Mouse (Mus musculus) megakaryocyte, adult 5-6 weeks (primary cell): Measurements from ENCODE around the gene Pck1. TPM values are rescaled to one million over a fixed set of nuclear protein-coding genes. Genes with fewer than 3 reads are reported as not detected.

Experiments
- ATAC-seq: 2 replicates; pipeline ENCODE4 v1.8.0; 2016; ENCODE audit warnings: mild to moderate bottlenecking, inconsistent platforms; ENCODE audit not compliant: poor library complexity, severe bottlenecking
- total RNA-seq, 2 experiments: library from RNA; stranded (forward) in 1 of 2; stranded (reverse) in 1 of 2; fragments of 153-499, 151-499 nt in 1 of 2; fragments of 221-1000, 200-1000 nt in 1 of 2; gene quantifications; 2 replicates each; pipeline versions ENCODE4 v1.2.3 to v1.2.4; 2015 to 2017

Pck1 gene
- total RNA-seq, 2 experiments from 2014 or later = not detected

GRCm38 (mm10) chr2:173148001-173148400, 4.8 kb upstream of the Pck1 start:
- no peak for ATAC-seq

- ATAC-seq = no peak
These were observed 1.5 kb upstream of the Pck1 start for GRCm38 (mm10) chr2:173151352-173151751.

GRCm38 (mm10) chr2:173151784-173152284, 1.0 kb upstream of the Pck1 start:
- ATAC-seq = no peak

GRCm38 (mm10) chr2:173153266-173153665, 418 bp downstream of the Pck1 start:
- no peak for ATAC-seq

GRCm38 (mm10) chr2:173154513-173154912, 1.7 kb downstream of the Pck1 start:
- ATAC-seq = no peak

GRCm38 (mm10) chr2:173154962-173155361, 2.1 kb downstream of the Pck1 start:
- ATAC-seq = no peak

DNA sequence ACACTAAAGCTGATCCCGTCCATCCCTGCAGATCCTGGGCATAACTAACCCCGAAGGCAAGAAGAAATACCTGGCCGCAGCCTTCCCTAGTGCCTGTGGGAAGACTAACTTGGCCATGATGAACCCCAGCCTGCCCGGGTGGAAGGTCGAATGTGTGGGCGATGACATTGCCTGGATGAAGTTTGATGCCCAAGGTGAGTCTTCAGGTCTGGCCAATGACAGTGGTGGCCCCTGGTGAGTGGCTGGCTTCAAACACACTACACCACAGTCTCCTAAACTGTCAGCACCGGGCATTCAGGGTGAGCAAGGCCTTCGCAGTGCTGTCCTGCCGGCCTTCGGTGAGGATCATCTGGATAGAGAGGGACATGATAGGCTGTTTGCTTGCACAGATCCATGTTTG, 3.1 kb downstream of the Pck1 start:
- ATAC-seq = no peak

GRCm38 (mm10) chr2:173156923-173157322, 4.1 kb downstream of the Pck1 start:
- ATAC-seq = no peak

DNA sequence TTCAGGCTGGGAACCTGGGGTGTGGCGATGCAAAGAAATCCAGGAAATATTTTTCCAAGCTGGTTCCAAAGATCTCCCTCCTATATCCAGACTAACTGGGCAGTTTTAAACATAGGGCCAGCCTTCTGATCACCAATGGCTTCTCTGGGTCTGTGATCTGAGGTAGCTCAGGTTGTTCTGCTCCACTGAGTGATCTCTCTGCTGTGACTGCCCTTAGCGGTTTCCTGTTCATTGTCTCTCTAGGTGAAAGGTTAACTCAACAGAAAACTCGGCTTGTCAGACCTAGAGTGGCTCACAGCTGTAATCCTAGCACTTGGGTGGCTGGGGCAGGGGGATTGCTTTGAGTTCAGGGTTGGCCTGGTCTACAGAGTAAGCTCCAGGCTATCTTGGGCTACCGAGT, 4.5 kb downstream of the Pck1 start:
- ATAC-seq = no peak

DNA sequence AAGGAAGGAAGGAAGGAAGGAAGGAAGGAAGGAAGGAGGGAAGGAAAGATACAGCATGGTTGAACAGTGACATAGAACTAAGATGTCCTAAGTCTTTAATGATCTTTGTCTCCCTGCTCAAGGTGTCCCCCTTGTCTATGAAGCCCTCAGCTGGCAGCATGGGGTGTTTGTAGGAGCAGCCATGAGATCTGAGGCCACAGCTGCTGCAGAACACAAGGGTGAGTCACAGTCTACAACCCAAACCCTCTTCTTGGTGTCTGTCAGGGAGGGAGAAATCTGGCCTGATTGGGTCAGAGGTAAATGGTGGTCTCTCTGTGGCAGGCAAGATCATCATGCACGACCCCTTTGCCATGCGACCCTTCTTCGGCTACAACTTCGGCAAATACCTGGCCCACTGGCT, 5.0 kb downstream of the Pck1 start:
- no peak for ATAC-seq

- ATAC-seq = no peak
These were observed 5.7 kb downstream of the Pck1 start for GRCm38 (mm10) chr2:173158390-173159055.

- peak; percentile 91 for ATAC-seq
These were observed 6.8 kb downstream of the Pck1 start for GRCm38 (mm10) chr2:173159354-173160311.

DNA sequence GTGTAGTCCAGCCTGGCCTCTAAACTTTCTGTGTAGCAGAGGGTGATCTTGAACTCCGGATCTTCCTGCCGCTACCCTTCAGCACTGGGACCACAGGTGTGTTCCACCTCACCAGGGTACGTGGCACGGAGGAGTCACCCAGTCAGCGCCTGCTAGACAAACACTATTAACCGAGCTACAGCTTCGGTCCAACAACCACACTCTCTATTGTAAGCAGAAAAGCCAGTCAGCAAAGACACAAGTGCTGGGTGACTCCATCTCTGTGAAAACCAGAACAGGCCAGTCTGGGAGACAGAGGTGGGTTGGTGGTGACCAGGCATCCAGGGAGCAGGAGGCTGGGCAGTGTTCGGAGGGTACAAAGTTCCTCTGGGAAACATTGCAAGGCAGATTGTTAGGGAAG, 10.5 kb downstream of the Pck1 start:
- ATAC-seq = no peak

- peak; percentile 72 for ATAC-seq
These were observed 11.5 kb downstream of the Pck1 start for GRCm38 (mm10) chr2:173164358-173164757.

DNA sequence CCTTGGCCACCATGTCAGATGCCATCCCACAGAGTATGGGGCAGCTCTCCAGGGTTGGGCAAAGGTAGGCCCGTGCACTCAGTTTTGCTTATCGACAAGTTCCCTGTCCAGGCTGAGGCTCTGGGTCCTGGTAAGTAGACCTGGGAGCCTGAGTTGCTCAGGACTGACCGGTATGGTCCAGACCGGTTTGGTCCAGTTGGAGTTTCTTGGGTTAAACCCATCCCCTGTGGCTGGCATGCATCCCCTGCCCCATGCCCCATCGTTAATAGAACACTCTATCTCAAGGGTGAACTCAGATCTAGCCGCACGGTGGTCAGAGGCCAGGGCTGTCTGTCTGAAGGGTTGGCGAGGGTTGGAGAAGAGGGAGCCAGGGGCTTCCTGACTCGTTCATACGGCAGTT, 12.1 kb downstream of the Pck1 start:
- no peak for ATAC-seq

- no peak for ATAC-seq
These were observed 12.5 kb downstream of the Pck1 start for GRCm38 (mm10) chr2:173165357-173165756.

DNA sequence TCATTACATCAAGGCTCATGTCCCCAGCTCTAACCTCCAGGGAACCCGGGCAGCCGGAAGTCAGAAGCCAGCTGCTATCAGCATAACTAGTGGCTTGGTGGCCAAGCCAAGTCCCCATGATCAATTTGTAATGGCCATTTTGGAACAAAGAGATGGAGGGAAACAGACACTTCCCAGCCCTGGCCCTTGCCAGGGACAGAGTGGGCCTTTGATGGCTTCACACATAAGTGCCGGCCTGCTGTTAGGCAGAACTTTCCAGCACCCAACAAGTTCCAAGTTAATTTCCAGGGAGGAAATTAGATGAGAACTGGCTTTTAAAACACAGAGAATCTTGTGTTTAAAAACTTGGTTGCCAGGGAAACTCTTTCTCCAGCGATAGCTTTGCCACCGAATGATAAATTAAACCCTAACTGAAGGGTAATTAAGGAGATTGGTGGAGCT, 15.6 kb downstream of the Pck1 start:
- ATAC-seq = no peak

DNA sequence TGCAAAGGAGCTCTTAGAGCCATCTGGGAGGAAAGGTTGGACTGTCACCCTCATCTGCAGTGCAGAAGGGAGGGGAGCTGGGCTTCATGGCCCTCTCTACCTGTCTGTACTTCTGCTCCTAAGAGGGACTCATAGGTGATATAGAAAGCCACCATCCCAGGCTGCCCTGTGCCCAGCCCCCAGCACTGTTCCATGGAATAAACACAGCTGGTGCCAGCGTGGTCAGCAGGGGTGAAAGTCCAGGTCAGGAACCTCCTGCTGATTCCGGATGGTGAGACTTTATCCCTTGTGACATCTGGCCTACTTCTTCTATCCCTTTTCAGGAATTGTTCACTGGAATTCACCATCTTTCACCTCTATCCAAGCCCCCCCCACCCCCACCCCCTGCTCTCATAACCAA, 17.2 kb downstream of the Pck1 start:
- no peak for ATAC-seq

GRCm38 (mm10) chr2:173170715-173171114, 17.9 kb downstream of the Pck1 start:
- ATAC-seq = peak; percentile 38

GRCm38 (mm10) chr2:173171470-173171869, 18.6 kb downstream of the Pck1 start:
- no peak; the same call in 1 of the 2 replicates for ATAC-seq

DNA sequence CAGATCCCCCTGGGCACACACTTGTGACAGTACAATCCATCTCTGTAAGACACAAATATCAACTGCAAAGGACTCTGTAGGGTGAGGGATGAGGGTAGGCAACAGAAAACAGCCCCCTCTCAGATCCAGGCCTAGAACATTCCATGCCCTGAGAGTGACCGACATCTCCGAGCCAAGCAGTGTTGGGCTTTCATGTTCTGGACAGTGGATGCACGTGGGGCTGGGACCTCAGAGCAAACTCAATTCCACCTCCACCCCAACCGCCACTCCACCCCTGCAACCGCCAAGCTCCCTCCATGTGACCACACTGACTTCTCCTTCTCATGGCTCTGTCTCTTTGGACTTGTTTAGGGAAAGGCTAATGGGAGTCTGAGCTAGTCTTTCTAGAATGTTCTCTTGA, 19.1 kb downstream of the Pck1 start:
- peak; percentile 38 for ATAC-seq

DNA sequence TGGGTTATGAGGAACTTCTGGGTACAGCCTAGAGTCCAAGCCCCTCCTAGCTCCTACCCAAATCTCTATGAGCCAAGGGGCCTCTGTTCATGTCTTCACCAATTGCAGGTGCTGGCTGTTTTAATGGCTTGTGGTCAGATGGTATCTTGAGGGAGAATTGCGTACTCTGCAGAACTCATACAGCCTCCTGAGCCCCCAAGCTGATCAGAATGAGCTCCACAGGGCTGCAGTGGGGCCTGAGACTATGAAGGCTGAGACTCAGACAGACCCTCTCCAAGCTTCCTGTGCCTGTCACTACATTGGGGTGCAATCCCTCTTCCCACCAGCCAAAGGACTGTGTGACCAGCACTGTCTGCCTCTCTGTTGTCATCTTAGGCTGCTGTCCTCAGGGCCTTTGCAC, 19.5 kb downstream of the Pck1 start:
- ATAC-seq = peak; percentile 14; the same call in 1 of the 2 replicates
